Mouse (Mus musculus) hindbrain, embryonic 10.5 days (tissue): ENCODE measurements around the gene Adipoq. TPM values are rescaled to one million over a fixed set of nuclear protein-coding genes. Genes with fewer than 3 reads are reported as not detected.
"Not testable (repeated sequence)": the region's sequence is repeated elsewhere in the genome, so short reads cannot be mapped to it uniquely, and the experiment has no call there.

Experiments
- DNase-seq: peaks from one replicate; pipeline ENCODE4 v3.0.0-alpha.2; 2017; ENCODE audit warnings: low spot score
- H3K27ac ChIP-seq: fragments of 300-500 bp; sonication (generic); 2 replicates; pipeline ENCODE4 v1.5.1; 2016; ENCODE audit warnings: mild to moderate bottlenecking, moderate library complexity
- H3K27me3 ChIP-seq: fragments of 300-500 bp; sonication (generic); 2 replicates; pipeline ENCODE4 v1.6.1; 2016; ENCODE audit warnings: mild to moderate bottlenecking; ENCODE audit not compliant: poor library complexity, insufficient read depth, severe bottlenecking
- H3K36me3 ChIP-seq: fragments of 300-500 bp; sonication (generic); 2 replicates; pipeline ENCODE4 v1.6.1; 2016; ENCODE audit warnings: mild to moderate bottlenecking, moderate library complexity
- H3K4me1 ChIP-seq: fragments of 300-500 bp; sonication (generic); replicated peaks from 2 replicates; pipeline ENCODE4 v1.6.1; 2016; ENCODE audit warnings: mild to moderate bottlenecking
- H3K4me3 ChIP-seq: fragments of 300-500 bp; sonication (generic); 2 replicates; pipeline ENCODE4 v1.5.1; 2016; ENCODE audit warnings: mild to moderate bottlenecking, moderate library complexity
- H3K9me3 ChIP-seq: fragments of 300-500 bp; sonication (generic); 2 replicates; pipeline ENCODE4 v1.6.1; 2016; ENCODE audit warnings: mild to moderate bottlenecking, moderate library complexity
- WGBS: fragments of 180-500 bp; shearing (Covaris S2); methylation state at CpG from one replicate; pipeline ENCODE4 v1.1.7; 2016; 5-methylcytosine and 5-hydroxymethylcytosine counted together
- polyA plus RNA-seq: library from polyadenylated mRNA; unstranded; fragments of >200 nt; fragmentation: Nextera tagmentation; extraction: Ambion mirVana; gene quantifications from 2 replicates; pipeline ENCODE4 v1.2.1, GENCODE M21; 2016

Gene Adipoq
- polyA plus RNA-seq, 1 experiment from 2014 or later: not detected

- no peak overlapping the region for H3K4me3 ChIP-seq
- no peaks in the 10 kb centered on the region for H3K27me3 ChIP-seq
- no peaks in the 10 kb centered on the region for H3K9me3 ChIP-seq
- WGBS: 93% methylated on average over 5 of the region's 5 CpGs
- no peak overlapping the region for H3K27ac ChIP-seq
- no peaks in the 10 kb centered on the region for H3K36me3 ChIP-seq
- no peaks in the 10 kb centered on the region for H3K4me1 ChIP-seq
- no peak for DNase-seq
These were observed 32.5 kb downstream of the Adipoq start for GRCm38 (mm10) chr16:23178796-23179195.

GRCm38 (mm10) chr16:23179436-23179835 is 33.1 kb downstream of the Adipoq start:
- not testable (repeated sequence) for H3K9me3 ChIP-seq, H3K27me3 ChIP-seq, H3K27ac ChIP-seq, H3K4me1 ChIP-seq, H3K4me3 ChIP-seq, DNase-seq, H3K36me3 ChIP-seq
- 92% methylated on average over 18 of the region's 18 CpGs for WGBS

GRCm38 (mm10) chr16:23181054-23181453 is 34.7 kb downstream of the Adipoq start:
- DNase-seq: no peak
- no peak overlapping the region for H3K27ac ChIP-seq
- H3K9me3 ChIP-seq: no peaks in the 10 kb centered on the region
- H3K27me3 ChIP-seq: no peaks in the 10 kb centered on the region
- no peaks in the 10 kb centered on the region for H3K4me1 ChIP-seq
- H3K36me3 ChIP-seq: no peaks in the 10 kb centered on the region
- H3K4me3 ChIP-seq: no peak overlapping the region
- WGBS: 82% methylated on average over 4 of the region's 4 CpGs

GRCm38 (mm10) chr16:23181487-23181886 is 35.2 kb downstream of the Adipoq start:
- WGBS: 85% methylated on average over 3 of the region's 3 CpGs
- Histone ChIP-seq H3K27ac (no peak overlapping the region), H3K9me3 (no peaks in the 10 kb centered on the region), H3K4me3 (no peak overlapping the region), H3K36me3 (no peaks in the 10 kb centered on the region), H3K27me3 (no peaks in the 10 kb centered on the region), H3K4me1 (no peaks in the 10 kb centered on the region)
- DNase-seq: no peak

GRCm38 (mm10) chr16:23181942-23182597 is 35.7 kb downstream of the Adipoq start:
- WGBS: 83% methylated on average over 1 of the region's 1 CpGs
- Histone ChIP-seq H3K27ac (no peak overlapping the region), H3K4me3 (no peak overlapping the region), H3K9me3 (no peaks in the 10 kb centered on the region), H3K4me1 (no peaks in the 10 kb centered on the region), H3K36me3 (no peaks in the 10 kb centered on the region), H3K27me3 (no peaks in the 10 kb centered on the region)
- no peak for DNase-seq

- no peak overlapping the region for H3K4me3 ChIP-seq
- no peak overlapping the region for H3K27ac ChIP-seq
- no peak for DNase-seq
- 87% methylated on average over 2 of the region's 2 CpGs for WGBS
- H3K27me3 ChIP-seq: no peaks in the 10 kb centered on the region
- H3K4me1 ChIP-seq: no peaks in the 10 kb centered on the region
- no peaks in the 10 kb centered on the region for H3K36me3 ChIP-seq
- H3K9me3 ChIP-seq: no peaks in the 10 kb centered on the region
These were observed 39.5 kb downstream of the Adipoq start for GRCm38 (mm10) chr16:23185824-23186223.

GRCm38 (mm10) chr16:23186418-23186817 is 40.1 kb downstream of the Adipoq start:
- Histone ChIP-seq H3K27ac (no peak overlapping the region), H3K9me3 (no peaks in the 10 kb centered on the region), H3K27me3 (no peaks in the 10 kb centered on the region), H3K4me1 (no peaks in the 10 kb centered on the region), H3K36me3 (no peaks in the 10 kb centered on the region), H3K4me3 (no peak overlapping the region)
- no peak for DNase-seq
- 83% methylated on average over 4 of the region's 4 CpGs for WGBS

- Histone ChIP-seq H3K4me3 (no peak overlapping the region), H3K27me3 (no peaks in the 10 kb centered on the region), H3K9me3 (no peaks in the 10 kb centered on the region), H3K4me1 (no peaks in the 10 kb centered on the region), H3K36me3 (no peaks in the 10 kb centered on the region), H3K27ac (no peak overlapping the region)
- no peak for DNase-seq
- 90% methylated on average over 7 of the region's 7 CpGs for WGBS
These were observed 41.6 kb downstream of the Adipoq start for GRCm38 (mm10) chr16:23187983-23188382.

GRCm38 (mm10) chr16:23189612-23190011 is 43.3 kb downstream of the Adipoq start:
- WGBS: 83% methylated on average over 1 of the region's 1 CpGs
- H3K4me3 ChIP-seq: no peak overlapping the region
- DNase-seq: no peak
- no peaks in the 10 kb centered on the region for H3K9me3 ChIP-seq
- H3K27me3 ChIP-seq: no peaks in the 10 kb centered on the region
- H3K4me1 ChIP-seq: no peaks in the 10 kb centered on the region
- no peaks in the 10 kb centered on the region for H3K36me3 ChIP-seq
- H3K27ac ChIP-seq: no peak overlapping the region

GRCm38 (mm10) chr16:23191560-23192242 is 45.4 kb downstream of the Adipoq start:
- Histone ChIP-seq H3K4me3 (no peak overlapping the region), H3K27ac (no peak overlapping the region), H3K4me1 (no peaks in the 10 kb centered on the region), H3K36me3 (no peaks in the 10 kb centered on the region), H3K27me3 (no peaks in the 10 kb centered on the region), H3K9me3 (no peaks in the 10 kb centered on the region)
- DNase-seq: no peak
- 86% methylated on average over 9 of the region's 9 CpGs for WGBS

- no peak overlapping the region for H3K4me3 ChIP-seq
- 83% methylated on average over 7 of the region's 7 CpGs for WGBS
- DNase-seq: no peak
These were observed 49.3 kb downstream of the Adipoq start for GRCm38 (mm10) chr16:23195618-23196017.

GRCm38 (mm10) chr16:23196296-23196695 is 50.0 kb downstream of the Adipoq start:
- H3K4me3 ChIP-seq: no peak overlapping the region
- H3K27ac ChIP-seq: no peak overlapping the region
- H3K36me3 ChIP-seq: no peaks in the 10 kb centered on the region
- H3K27me3 ChIP-seq: no peaks in the 10 kb centered on the region
- no peaks in the 10 kb centered on the region for H3K9me3 ChIP-seq
- H3K4me1 ChIP-seq: no peaks in the 10 kb centered on the region
- DNase-seq: no peak

More at GRCm38 (mm10) chr16:23195618-23196017, 49.3 kb downstream of the Adipoq start:
- Histone ChIP-seq H3K4me1 (no peaks in the 10 kb centered on the region), H3K27me3 (no peaks in the 10 kb centered on the region), H3K9me3 (no peaks in the 10 kb centered on the region), H3K27ac (no peak overlapping the region), H3K36me3 (no peaks in the 10 kb centered on the region)

GRCm38 (mm10) chr16:23196791-23197190 is 50.5 kb downstream of the Adipoq start:
- Histone ChIP-seq H3K4me1 (no peaks in the 10 kb centered on the region), H3K36me3 (no peaks in the 10 kb centered on the region), H3K27me3 (no peaks in the 10 kb centered on the region), H3K9me3 (no peaks in the 10 kb centered on the region), H3K4me3 (no peak overlapping the region), H3K27ac (no peak overlapping the region)
- no peak for DNase-seq
- 93% methylated on average over 6 of the region's 6 CpGs for WGBS
